Mouse (Mus musculus) forebrain, embryonic 15.5 days (tissue): ENCODE data around the gene S1pr1. TPM values are rescaled to one million over a fixed set of nuclear protein-coding genes. Genes with fewer than 3 reads are reported as not detected.

Experiments used
- ATAC-seq: fragments of 200-750 bp; cut with Nextera tagmentation; replicated peaks from 2 replicates; pipeline ENCODE4 v1.8.0; 2017; ENCODE audit warnings: mild to moderate bottlenecking, moderate TSS enrichment, moderate library complexity
- H3K27ac ChIP-seq: fragments of 300-500 bp; sonication (generic); replicated peaks from 2 replicates; pipeline ENCODE4 v1.5.1; 2015; ENCODE audit warnings: mild to moderate bottlenecking, inconsistent platforms
- H3K27me3 ChIP-seq: fragments of 300-500 bp; sonication (generic); 2 replicates; pipeline ENCODE4 v1.6.1; 2015; ENCODE audit warnings: inconsistent platforms
- H3K36me3 ChIP-seq: fragments of 300-500 bp; sonication (generic); 2 replicates; pipeline ENCODE4 v1.6.1; 2015; ENCODE audit warnings: mild to moderate bottlenecking, inconsistent platforms
- H3K4me1 ChIP-seq: fragments of 300-500 bp; sonication (generic); 2 replicates; pipeline ENCODE4 v1.6.1; 2015; ENCODE audit warnings: inconsistent platforms
- H3K4me2 ChIP-seq: fragments of 300-500 bp; sonication (generic); replicated peaks from 2 replicates; pipeline ENCODE4 v1.6.1; 2015; ENCODE audit warnings: mild to moderate bottlenecking, inconsistent platforms
- H3K4me3 ChIP-seq: fragments of 300-500 bp; sonication (generic); 2 replicates; pipeline ENCODE4 v1.5.1; 2015; ENCODE audit warnings: mild to moderate bottlenecking, inconsistent platforms
- H3K9ac ChIP-seq: fragments of 300-500 bp; sonication (generic); replicated peaks from 2 replicates; pipeline ENCODE4 v1.6.1; 2015; ENCODE audit warnings: mild to moderate bottlenecking, inconsistent platforms
- H3K9me3 ChIP-seq: fragments of 300-500 bp; sonication (generic); 2 replicates; pipeline ENCODE4 v1.6.1; 2016; ENCODE audit warnings: inconsistent platforms
- WGBS: fragments of 180-500 bp; shearing (Covaris S2); methylation state at CpG from one replicate; pipeline ENCODE4 v1.1.7; 2015; ENCODE audit warnings: mixed read lengths; 5-methylcytosine and 5-hydroxymethylcytosine counted together
- polyA plus RNA-seq: library from polyadenylated mRNA; unstranded; fragments of >200 nt; fragmentation: Nextera tagmentation; extraction: Ambion mirVana; gene quantifications from 2 replicates; pipeline ENCODE4 v1.2.1, GENCODE M21; 2015

Gene S1pr1
- polyA plus RNA-seq, 1 experiment from 2014 or later = 29.3 TPM

DNA sequence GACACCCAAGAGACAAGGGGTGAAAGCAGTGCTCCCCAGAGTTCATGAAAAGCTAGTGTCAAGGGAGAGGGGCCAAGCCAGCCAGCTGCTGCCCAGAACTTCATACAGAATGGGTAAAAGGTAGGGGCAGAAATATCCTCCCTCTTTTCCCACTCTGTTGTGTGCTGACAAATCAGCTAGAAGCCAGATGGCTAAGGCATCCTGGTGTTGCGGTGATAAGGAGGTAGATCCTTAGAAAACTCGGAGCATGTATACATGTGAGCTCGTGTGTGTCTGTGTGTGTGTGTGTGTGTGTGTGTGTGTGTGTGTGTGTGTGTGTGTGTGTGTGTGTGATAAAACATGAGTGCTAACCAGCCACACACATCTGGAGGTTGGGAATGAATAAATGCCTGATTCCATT lies 20.7 kb upstream of the S1pr1 start:
- Histone ChIP-seq H3K4me3 (no peak overlapping the region), H3K27me3 (no peaks in the 10 kb centered on the region), H3K36me3 (no peaks in the 10 kb centered on the region), H3K4me2 (no peak overlapping the region), H3K4me1 (peaks cover 14% of the 10 kb centered on the region), H3K27ac (no peak overlapping the region), H3K9me3 (no peaks in the 10 kb centered on the region), H3K9ac (no peak overlapping the region)
- no peak for ATAC-seq
- 90% methylated on average over 3 of the region's 3 CpGs for WGBS

DNA sequence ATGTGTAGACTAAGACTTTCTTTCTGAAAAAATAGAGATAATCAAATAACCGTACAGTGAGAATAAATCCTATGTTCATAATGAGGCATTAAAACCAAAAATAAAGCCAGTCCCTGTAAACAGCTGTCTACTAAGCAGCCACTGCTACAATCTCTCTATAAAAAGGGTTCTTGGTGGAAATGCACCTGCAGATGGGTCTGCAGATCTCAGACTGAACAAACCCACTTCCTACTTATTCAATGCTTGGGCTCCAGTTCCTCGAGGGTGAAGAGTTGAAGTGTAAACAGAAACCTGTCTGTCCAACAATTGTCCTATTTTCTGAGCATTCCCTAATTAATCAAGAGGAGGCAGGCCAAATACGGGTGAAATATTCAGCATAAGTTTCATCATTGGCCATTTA lies 20.0 kb upstream of the S1pr1 start:
- Histone ChIP-seq H3K9me3 (no peaks in the 10 kb centered on the region), H3K4me2 (no peak overlapping the region), H3K27ac (no peak overlapping the region), H3K4me3 (no peak overlapping the region), H3K4me1 (peaks cover 14% of the 10 kb centered on the region), H3K27me3 (no peaks in the 10 kb centered on the region), H3K9ac (no peak overlapping the region), H3K36me3 (no peaks in the 10 kb centered on the region)
- ATAC-seq = no peak
- 55% methylated on average over 3 of the region's 3 CpGs for WGBS

DNA sequence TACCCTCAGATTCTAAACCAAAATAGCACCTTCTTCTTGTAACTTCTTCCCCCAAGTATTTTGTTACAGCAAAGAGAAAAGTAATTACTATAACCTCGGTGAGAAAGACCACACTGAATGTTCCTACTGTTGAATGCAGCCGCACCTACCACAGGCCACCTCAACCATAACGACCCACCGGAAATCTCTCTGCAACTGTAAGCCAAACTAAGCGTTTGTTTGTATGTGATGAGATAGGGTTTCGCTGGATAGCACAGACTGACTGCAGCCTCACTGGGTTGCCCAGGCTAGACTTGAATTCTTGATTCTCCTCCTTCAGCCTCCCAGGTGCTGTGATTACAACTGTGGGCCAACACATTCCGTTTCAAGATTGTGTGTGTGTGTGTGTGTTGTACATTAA lies 15.5 kb upstream of the S1pr1 start:
- Histone ChIP-seq H3K27ac (no peak overlapping the region), H3K4me3 (no peak overlapping the region), H3K9ac (no peak overlapping the region), H3K36me3 (no peaks in the 10 kb centered on the region), H3K9me3 (no peaks in the 10 kb centered on the region), H3K27me3 (no peaks in the 10 kb centered on the region), H3K4me2 (no peak overlapping the region), H3K4me1 (no peaks in the 10 kb centered on the region)
- no peak for ATAC-seq
- WGBS = 88% methylated on average over 7 of the region's 7 CpGs

DNA sequence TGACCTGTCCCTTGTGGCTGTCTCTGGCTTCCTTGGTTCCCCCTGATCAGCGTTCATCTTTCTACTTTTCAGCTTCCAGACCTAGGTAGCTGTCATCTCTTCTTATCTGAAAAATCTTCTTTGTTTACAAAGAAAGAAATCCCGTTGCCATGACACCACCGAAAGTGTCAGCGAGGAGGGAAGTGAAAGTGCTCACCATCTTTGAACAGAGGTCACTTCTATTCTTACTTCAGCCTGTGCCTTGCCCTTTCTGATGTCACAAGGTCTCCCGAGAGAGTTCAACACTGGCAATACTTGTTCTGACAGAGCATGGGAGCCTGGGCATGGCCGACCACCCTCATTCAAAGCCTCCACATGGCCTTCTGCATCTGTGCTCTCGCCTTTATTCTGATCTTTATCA lies 14.3 kb upstream of the S1pr1 start:
- WGBS = 72% methylated on average over 7 of the region's 7 CpGs
- no peaks in the 10 kb centered on the region for H3K36me3 ChIP-seq
- no peak overlapping the region for H3K27ac ChIP-seq
- no peak overlapping the region for H3K4me2 ChIP-seq
- no peak overlapping the region for H3K4me3 ChIP-seq
- H3K27me3 ChIP-seq = no peaks in the 10 kb centered on the region
- no peak for ATAC-seq
- no peaks in the 10 kb centered on the region for H3K4me1 ChIP-seq
- no peak overlapping the region for H3K9ac ChIP-seq
- H3K9me3 ChIP-seq = no peaks in the 10 kb centered on the region

DNA sequence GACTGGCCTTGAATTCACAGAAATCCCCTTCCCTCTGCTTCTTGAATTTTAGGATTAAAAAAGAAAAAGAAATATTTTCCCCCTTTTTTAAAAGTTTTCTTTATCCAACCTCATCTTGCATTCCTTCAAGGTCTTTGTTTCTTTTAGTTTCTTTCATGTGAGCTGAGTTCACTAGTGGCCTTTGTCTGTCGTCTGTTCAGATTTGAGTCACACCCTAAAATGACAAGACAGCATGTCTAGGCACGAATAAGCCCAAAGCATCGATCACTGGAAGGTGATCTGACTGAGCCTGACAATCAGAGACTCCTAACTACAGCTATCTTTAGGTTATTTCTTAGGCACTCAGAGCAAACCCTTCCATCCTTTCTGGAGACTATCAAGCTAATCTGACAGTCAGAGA lies 13.3 kb upstream of the S1pr1 start:
- H3K9ac ChIP-seq = no peak overlapping the region
- no peaks in the 10 kb centered on the region for H3K36me3 ChIP-seq
- no peak for ATAC-seq
- 45% methylated on average over 3 of the region's 3 CpGs for WGBS
- no peak overlapping the region for H3K4me3 ChIP-seq
- no peak overlapping the region for H3K27ac ChIP-seq
- H3K9me3 ChIP-seq = no peaks in the 10 kb centered on the region
- no peaks in the 10 kb centered on the region for H3K27me3 ChIP-seq
- H3K4me1 ChIP-seq = no peaks in the 10 kb centered on the region
- H3K4me2 ChIP-seq = no peak overlapping the region

DNA sequence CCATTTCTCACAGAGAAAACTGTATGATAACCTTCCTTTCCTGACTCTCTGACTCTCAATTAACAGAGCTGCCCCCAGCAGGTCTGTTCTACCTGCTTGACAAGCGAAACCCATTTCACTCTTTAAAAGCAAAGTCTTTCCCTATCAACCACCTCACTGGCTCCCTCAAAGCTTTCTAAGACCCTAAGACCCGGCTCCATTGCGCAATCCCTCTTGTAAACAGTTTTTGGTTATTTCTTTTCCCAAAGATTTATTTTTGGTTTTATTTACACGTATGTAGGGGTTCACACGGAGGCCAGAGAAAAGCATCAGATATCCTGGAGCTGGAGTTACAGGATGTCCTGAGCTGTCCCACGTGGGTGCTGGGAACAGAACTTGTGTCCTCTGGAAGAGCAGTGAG lies 4.0 kb upstream of the S1pr1 start:
- H3K9me3 ChIP-seq = no peaks in the 10 kb centered on the region
- no peak overlapping the region for H3K4me2 ChIP-seq
- H3K36me3 ChIP-seq = no peaks in the 10 kb centered on the region
- H3K27ac ChIP-seq = no peak overlapping the region
- H3K4me1 ChIP-seq = peaks cover 16% of the 10 kb centered on the region
- no peak overlapping the region for H3K4me3 ChIP-seq
- no peaks in the 10 kb centered on the region for H3K27me3 ChIP-seq
- ATAC-seq = no peak
- H3K9ac ChIP-seq = no peak overlapping the region
- 85% methylated on average over 6 of the region's 6 CpGs for WGBS

DNA sequence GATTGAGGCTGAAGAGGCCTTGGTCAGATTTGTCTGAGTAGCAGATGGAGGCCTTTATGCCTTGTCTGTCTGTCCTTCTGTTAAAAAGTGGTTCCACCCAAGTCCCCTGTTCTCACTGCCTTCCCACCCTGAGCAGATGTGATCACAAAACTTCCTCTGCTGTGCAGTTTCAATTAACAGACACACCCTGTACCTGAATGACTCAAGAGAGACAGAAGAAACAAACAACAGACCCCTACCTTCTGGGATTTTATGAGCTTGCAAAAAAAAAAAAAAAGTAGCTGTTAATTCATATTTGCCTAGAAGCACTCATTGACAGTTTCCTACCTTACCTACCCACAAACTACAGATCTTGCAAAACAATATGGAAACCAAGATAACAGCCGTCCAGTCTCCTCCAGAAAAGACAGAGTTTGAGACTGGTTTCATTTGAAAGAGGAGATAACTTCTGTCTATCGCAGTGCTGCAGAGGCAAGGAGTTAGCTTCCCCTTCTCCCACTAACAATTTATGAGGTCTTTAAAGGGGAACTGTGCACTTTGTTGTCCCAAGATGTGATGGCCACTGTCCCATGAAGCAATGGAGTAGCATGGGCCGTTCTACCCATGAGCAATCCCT lies 1.1 kb upstream of the S1pr1 start:
- Histone ChIP-seq H3K4me2 (peak overlapping the region; percentile 84), H3K4me1 (peaks cover 28% of the 10 kb centered on the region), H3K36me3 (no peaks in the 10 kb centered on the region), H3K9ac (no peak overlapping the region), H3K27me3 (no peaks in the 10 kb centered on the region), H3K4me3 (peak overlapping the region; percentile 51), H3K9me3 (no peaks in the 10 kb centered on the region), H3K27ac (no peak overlapping the region)
- 91% methylated on average over 3 of the region's 3 CpGs for WGBS
- ATAC-seq = no peak

DNA sequence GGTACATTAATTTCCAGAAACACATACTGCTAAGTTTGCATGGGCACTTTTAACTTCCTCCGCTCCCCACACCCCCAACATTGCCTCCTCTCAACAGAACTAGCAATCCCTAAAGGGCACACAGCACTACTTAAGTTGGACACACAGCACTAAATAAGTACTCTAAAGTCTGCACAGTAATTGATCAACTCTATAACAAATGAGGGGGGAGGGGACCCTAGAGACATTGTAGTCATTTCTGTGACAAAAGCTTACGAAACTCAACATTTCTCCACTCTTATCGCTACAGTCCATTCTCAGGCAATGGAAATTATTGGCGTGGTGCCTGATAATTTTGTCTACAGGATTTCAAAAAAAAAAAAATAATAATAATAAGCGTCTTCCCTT lies 830 bp downstream of the S1pr1 start:
- H3K27me3 ChIP-seq = no peaks in the 10 kb centered on the region
- ATAC-seq = no peak
- peak overlapping the region; percentile 84 for H3K4me2 ChIP-seq
- H3K9me3 ChIP-seq = no peaks in the 10 kb centered on the region
- peak overlapping the region; percentile 49 for H3K9ac ChIP-seq
- H3K36me3 ChIP-seq = no peaks in the 10 kb centered on the region
- peak overlapping the region; percentile 73 for H3K27ac ChIP-seq
- H3K4me1 ChIP-seq = peaks cover 28% of the 10 kb centered on the region
- peak overlapping the region; percentile 51 for H3K4me3 ChIP-seq
- under 1% methylated on average over 5 of the region's 5 CpGs for WGBS

DNA sequence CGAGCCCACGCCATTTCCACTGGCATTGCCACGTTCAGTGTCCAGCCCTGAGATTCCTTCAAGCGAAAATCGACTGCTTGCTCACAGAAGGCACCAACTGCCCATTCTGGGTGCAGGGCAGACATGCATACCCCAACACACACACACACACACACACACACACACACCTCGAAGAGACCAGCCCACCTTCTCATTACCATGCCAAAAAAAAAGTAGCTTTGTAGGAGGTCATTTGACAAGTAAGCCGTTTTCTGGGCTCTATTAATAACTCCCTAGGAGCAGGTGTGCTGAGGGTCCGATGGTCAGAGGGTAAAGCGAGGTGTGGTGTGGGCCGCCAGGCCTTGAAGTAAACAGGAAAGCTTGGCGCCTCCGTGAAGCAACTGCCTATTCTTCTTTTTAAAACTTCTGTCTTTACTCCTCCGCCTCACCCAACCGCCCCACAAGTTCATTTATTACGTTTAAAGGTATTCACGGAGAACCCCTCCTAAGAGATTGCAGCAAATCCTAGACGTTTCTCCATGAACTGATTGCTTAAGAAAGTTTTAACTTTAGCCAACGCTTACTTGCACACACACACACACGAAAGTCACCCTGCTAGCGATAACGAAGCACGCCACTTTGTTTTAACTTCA lies 1.3 kb downstream of the S1pr1 start:
- Histone ChIP-seq H3K36me3 (no peaks in the 10 kb centered on the region), H3K27me3 (no peaks in the 10 kb centered on the region), H3K27ac (peak overlapping the region; percentile 73), H3K9ac (peak overlapping the region; percentile 49), H3K9me3 (no peaks in the 10 kb centered on the region), H3K4me3 (peak overlapping the region; percentile 51), H3K4me1 (peaks cover 28% of the 10 kb centered on the region), H3K4me2 (peak overlapping the region; percentile 84)
- no peak for ATAC-seq
- whole genome bisulfite sequencing = 2% methylated on average over 22 of the region's 22 CpGs

DNA sequence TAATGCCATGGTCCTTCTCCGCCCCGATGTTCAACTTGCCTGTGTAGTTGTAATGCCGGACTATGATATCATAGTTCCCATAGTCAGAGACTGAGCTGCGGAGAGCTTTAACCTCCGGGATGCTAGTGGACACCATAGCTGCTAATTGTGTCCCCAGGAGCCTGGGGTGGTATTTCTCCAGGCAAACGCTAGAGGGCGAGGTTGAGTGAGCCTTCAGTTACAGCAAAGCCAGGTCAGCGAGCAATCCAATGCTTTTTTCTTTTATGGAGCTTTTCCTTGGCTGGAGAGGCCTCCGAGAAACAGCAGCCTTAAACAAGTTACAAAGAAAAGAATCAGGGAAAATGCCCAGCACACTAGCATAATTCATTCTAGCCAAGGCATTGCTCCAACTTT lies 2.1 kb downstream of the S1pr1 start:
- 11% methylated on average over 9 of the region's 9 CpGs for WGBS
- 0 out of 2 replicates have a peak, but pooled peaks have one; percentile 2 for ATAC-seq
- peaks cover 28% of the 10 kb centered on the region for H3K4me1 ChIP-seq
- peak overlapping the region; percentile 73; the same call in 1 of the 2 replicates for H3K27ac ChIP-seq
- no peaks in the 10 kb centered on the region for H3K36me3 ChIP-seq
- peak overlapping the region; percentile 51 for H3K4me3 ChIP-seq
- H3K27me3 ChIP-seq = no peaks in the 10 kb centered on the region
- H3K9me3 ChIP-seq = no peaks in the 10 kb centered on the region
- peak overlapping the region; percentile 84 for H3K4me2 ChIP-seq
- peak overlapping the region; percentile 18 for H3K9ac ChIP-seq

DNA sequence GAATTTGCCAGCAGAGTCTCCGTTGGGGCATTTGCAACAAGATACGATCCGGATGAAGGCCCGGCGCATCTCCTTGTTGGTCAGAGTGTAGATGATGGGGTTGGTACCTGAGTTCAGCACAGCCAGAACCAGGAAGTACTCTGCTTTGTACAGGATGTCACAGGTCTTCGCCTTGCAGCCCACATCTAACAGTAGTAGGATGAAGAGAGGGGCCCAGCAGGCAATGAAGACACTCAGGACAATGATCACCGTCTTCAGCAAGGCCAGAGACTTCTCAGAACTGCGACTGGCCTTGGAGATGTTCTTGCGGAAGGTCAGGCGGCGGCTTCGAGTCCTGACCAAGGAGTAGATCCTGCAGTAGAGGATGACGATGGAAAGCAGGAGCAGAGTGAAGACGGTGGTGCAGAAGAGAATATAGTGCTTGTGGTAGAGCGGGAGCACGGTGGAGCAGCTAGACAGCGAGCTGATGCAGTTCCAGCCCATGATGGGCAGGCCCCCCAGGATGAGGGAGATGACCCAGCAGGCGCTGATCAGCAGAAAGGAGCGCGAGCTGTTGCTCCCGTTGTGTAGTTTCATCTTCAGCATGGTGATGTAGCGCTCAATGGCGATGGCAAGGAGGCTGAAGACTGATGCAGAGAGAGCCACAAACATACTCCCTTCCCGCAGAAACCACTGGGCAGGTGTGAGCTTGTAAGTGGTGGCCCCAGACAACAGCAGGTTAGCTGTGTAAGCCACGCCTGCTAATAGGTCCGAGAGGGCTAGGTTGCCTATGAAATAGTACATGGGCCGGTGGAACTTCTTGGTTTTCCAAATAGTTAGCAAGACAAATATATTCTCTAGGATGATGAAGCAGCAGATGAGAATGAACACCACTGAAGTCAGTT lies 2.7 kb downstream of the S1pr1 start:
- Histone ChIP-seq H3K4me2 (peak overlapping the region; percentile 84), H3K9ac (no peak overlapping the region), H3K4me1 (peaks cover 28% of the 10 kb centered on the region), H3K36me3 (no peaks in the 10 kb centered on the region), H3K9me3 (no peaks in the 10 kb centered on the region), H3K27ac (no peak overlapping the region), H3K27me3 (no peaks in the 10 kb centered on the region), H3K4me3 (peak overlapping the region; percentile 51; the same call in 1 of the 2 replicates)
- 90% methylated on average over 27 of the region's 27 CpGs for WGBS
- no peak for ATAC-seq

DNA sequence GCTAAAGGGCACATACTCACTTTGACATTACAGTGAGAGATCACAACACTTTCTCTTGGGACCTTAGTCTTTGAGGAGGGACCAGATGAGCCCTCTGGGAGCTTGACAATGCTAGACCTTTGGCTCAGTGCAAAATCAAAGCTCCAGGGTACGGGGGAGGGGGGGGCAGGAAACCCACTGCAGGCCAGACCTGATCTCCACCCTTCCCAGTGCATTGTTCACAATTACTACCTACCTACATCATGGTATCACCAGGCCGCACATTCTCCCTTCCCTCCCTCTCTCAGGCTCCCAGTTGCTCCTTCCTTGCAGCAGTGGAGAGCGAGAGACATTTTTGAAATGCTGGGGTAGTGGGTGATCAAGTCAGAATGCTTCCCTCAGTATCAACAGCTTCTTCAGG lies 3.5 kb downstream of the S1pr1 start:
- Histone ChIP-seq H3K9ac (no peak overlapping the region), H3K27ac (no peak overlapping the region), H3K36me3 (no peaks in the 10 kb centered on the region), H3K4me1 (peaks cover 28% of the 10 kb centered on the region), H3K4me2 (peak overlapping the region; percentile 84), H3K9me3 (no peaks in the 10 kb centered on the region), H3K27me3 (no peaks in the 10 kb centered on the region), H3K4me3 (no peak overlapping the region; the same call in 1 of the 2 replicates)
- 82% methylated on average over 3 of the region's 3 CpGs for WGBS
- no peak for ATAC-seq
